Mouse (Mus musculus): ENCODE measurements around the gene Cfap69.

DNA sequence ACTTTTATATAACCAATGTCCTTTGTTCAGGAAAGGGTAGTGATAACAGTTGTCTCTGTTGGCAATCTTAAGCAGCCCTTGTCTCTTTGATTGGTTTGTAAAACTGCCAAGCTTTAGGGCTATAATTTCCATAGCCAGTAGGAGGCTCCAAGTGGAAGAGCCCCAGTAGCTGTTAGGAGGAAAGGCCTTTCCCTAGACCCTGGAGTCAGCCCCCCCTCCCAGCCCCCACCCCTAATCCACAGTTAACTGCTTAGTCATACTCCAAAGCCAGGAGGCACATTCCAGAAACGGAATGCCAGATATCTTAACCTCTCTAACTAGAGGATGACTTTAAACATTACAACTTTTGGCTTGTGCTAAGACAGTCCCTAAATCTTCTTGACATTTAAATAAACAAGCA, 22.9 kb upstream of the Cfap69 start:
- TF ChIP-seq POLR2A (IDR thresholded peaks at IDR 0.05; ENCODE audit: borderline replicate concordance, extremely low read depth, low read depth, low read length) (no peak), CTCF (IDR thresholded peaks at IDR 0.05; ENCODE audit: insufficient read depth, low read length) (no peak)

Measured in lung, adult 2 months (tissue).